In the genomic region with DNA sequence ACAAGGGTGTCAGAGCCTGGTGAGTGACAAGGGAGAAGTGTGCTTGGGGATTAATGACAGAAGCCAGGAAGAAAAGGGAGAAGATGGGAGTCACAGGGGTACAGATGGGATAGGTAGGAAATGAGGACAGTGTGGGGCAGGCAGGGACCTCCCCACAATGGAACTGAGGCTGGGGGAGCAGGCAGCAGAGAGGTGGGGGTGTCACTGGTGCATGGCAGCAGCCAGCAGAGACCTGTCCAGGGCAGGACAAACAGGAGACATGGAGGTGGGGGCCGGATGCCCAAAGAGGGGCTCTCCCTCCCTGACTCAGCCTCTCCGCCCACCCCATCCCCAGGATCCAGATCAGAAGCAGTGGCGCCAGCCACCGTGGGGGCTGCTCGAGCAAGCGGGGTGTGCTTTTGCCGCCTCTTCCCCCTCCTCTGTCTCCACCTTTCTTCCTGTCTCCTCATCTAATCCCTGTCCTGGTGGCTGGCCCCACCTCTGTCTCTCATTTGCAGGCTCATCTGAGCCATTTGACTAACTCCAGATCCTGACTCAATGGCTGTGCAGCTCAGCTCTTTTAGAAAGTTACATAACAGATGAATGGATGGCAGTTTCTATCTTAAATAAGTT, we compare ENCODE assay signal across 9 mouse cellular contexts. TPM values are rescaled to one million over a fixed set of nuclear protein-coding genes. Genes with fewer than 3 reads are reported as not detected.
DNase-seq lines count a peak whose midpoint lies in the region; ATAC-seq and TF ChIP-seq lines count a peak whose summit lies in the region.
"Had no signal": no experiment of that assay in that cellular context is flagged by ENCODE, and none has a peak within 500 bp of the region (broad histone marks: within the 10 kb centered on the region; RNA-seq: fewer than 3 reads in every experiment).

No protein-coding gene starts in this region.

- no peak overlapping the region for H3K4me3 ChIP-seq in C2C12 (ENCODE audit: insufficient read depth, poor library complexity, severe bottlenecking)
- no peak overlapping the region for H3K4me3 ChIP-seq in embryonic facial prominence, embryonic 13.5 days
- H3K4me3 ChIP-seq in midbrain, embryonic 13.5 days (replicated peaks) = no peak overlapping the region

- DNase-seq in heart, adult 11 months = peak; percentile 96
- no peak for DNase-seq in heart, postnatal 25 days (ENCODE audit: low spot score)
- peak; percentile 28 for DNase-seq in induced T-regulatory cell, adult 2 months (ENCODE audit: low read depth)
- no peak for DNase-seq in testis, postnatal 14 days (ENCODE audit: low spot score)
- no peak for DNase-seq in urinary bladder, postnatal 10 days (ENCODE audit: low spot score)

- peak overlapping the region; percentile 74 for H3K27ac ChIP-seq in embryonic facial prominence, embryonic 13.5 days
- no peak overlapping the region for H3K27ac ChIP-seq in midbrain, embryonic 13.5 days

- no peaks in the 10 kb centered on the region for H3K79me3 ChIP-seq in C2C12 (ENCODE audit: low read depth)

- H3K79me2 ChIP-seq in C2C12 (ENCODE audit: control insufficient read depth, insufficient read depth) = no peaks in the 10 kb centered on the region

- H3ac ChIP-seq in C2C12 (ENCODE audit: control insufficient read depth, insufficient read length, low read depth) = peak overlapping the region; percentile 6

- 4% methylated on average over 7 of the region's 7 CpGs for WGBS in embryonic facial prominence, embryonic 13.5 days
- WGBS in midbrain, embryonic 13.5 days = 5% methylated on average over 7 of the region's 7 CpGs

- no peaks in the 10 kb centered on the region for H3K27me3 ChIP-seq in C2C12 (ENCODE audit: control insufficient read depth, insufficient read depth, insufficient read length)
- no peaks in the 10 kb centered on the region for H3K27me3 ChIP-seq in embryonic facial prominence, embryonic 13.5 days
- no peaks in the 10 kb centered on the region for H3K27me3 ChIP-seq in midbrain, embryonic 13.5 days

- H3K4me1 ChIP-seq in embryonic facial prominence, embryonic 13.5 days = peaks cover 46% of the 10 kb centered on the region
- peaks cover 26% of the 10 kb centered on the region for H3K4me1 ChIP-seq in midbrain, embryonic 13.5 days (replicated peaks)

- no peak for TF ChIP-seq CTCF in C2C12 (IDR thresholded peaks at IDR 0.05; ENCODE audit: control insufficient read depth, insufficient read depth, insufficient read length)

- H3K36me3 ChIP-seq in C2C12 (ENCODE audit: control insufficient read depth, insufficient read depth) = peaks cover 30% of the 10 kb centered on the region
- H3K36me3 ChIP-seq in embryonic facial prominence, embryonic 13.5 days = peaks cover 36% of the 10 kb centered on the region
- peaks cover 42% of the 10 kb centered on the region for H3K36me3 ChIP-seq in midbrain, embryonic 13.5 days

- peak; percentile 45; the same call in 1 of the 2 replicates for ATAC-seq in embryonic facial prominence, embryonic 13.5 days (ENCODE audit: insufficient number of reproducible peaks, insufficient read depth, low FRiP score, low TSS enrichment, low read depth)
- ATAC-seq in midbrain, embryonic 13.5 days = peak; percentile 35

- H3K9ac ChIP-seq in embryonic facial prominence, embryonic 13.5 days = peak overlapping the region; percentile 64
- H3K9ac ChIP-seq in midbrain, embryonic 13.5 days (replicated peaks) = peak overlapping the region; percentile 58

- intact Hi-C loops in heart, postnatal 25 days (cut with DNase I) = no loop called here

- H3K9me3 ChIP-seq in embryonic facial prominence, embryonic 13.5 days = no peaks in the 10 kb centered on the region
- no peaks in the 10 kb centered on the region for H3K9me3 ChIP-seq in midbrain, embryonic 13.5 days

- H3K4me2 ChIP-seq in embryonic facial prominence, embryonic 13.5 days = peak overlapping the region; percentile 37
- peak overlapping the region; percentile 13; the same call in 1 of the 2 replicates for H3K4me2 ChIP-seq in midbrain, embryonic 13.5 days (replicated peaks)

TF ChIP-seq in C2C12, 6 proteins besides CTCF, POLR2A, EP300 and RAD21:
- TF ChIP-seq MAX (IDR thresholded peaks at IDR 0.05) = no peak
- no peak for TF ChIP-seq MYOG (IDR thresholded peaks at IDR 0.05; ENCODE audit: control insufficient read depth, extremely low read depth, insufficient read length)
- TF ChIP-seq MYOD1 (IDR thresholded peaks at IDR 0.05; ENCODE audit: control insufficient read depth, insufficient read length, low read depth) = no peak
- no peak for TF ChIP-seq CEBPB (IDR thresholded peaks at IDR 0.05; ENCODE audit: low read depth)
- no peak for TF ChIP-seq FOSL1 (IDR thresholded peaks at IDR 0.05; ENCODE audit: insufficient read depth, low read length, poor library complexity, severe bottlenecking)
- no peak for TF ChIP-seq USF1 (IDR thresholded peaks at IDR 0.05; ENCODE audit: low read depth)

RNA-seq across cellular contexts. Expression of a gene that starts 8.3 kb away (rescaled TPM):
- total RNA-seq in heart, postnatal 25 days (2021) = 10 to 100 TPM; 50.3 to 52.7 TPM
- 33.2 TPM for polyA plus RNA-seq in C2C12 (2012; fragmentation: generic; extraction: Trizol)
- polyA plus RNA-seq in embryonic facial prominence, embryonic 13.5 days (2015; fragmentation: Nextera tagmentation; extraction: Ambion mirVana) = 24.1 and 26.3 TPM in 2 replicates
- 29.9 and 35.9 TPM in 2 replicates for polyA plus RNA-seq in midbrain, embryonic 13.5 days (2015; fragmentation: Nextera tagmentation; extraction: Ambion mirVana)

RNA-seq across cellular contexts. Expression of a gene that starts 23.8 kb away (rescaled TPM):
- total RNA-seq in heart, postnatal 25 days (2021) = 10 to 100 TPM; 23.8 to 24.5 TPM
- 108 TPM for polyA plus RNA-seq in C2C12 (2012; fragmentation: generic; extraction: Trizol)
- polyA plus RNA-seq in embryonic facial prominence, embryonic 13.5 days (2015; fragmentation: Nextera tagmentation; extraction: Ambion mirVana) = 3.2 and 3.4 TPM in 2 replicates
- 0.59 and 1.2 TPM in 2 replicates for polyA plus RNA-seq in midbrain, embryonic 13.5 days (2015; fragmentation: Nextera tagmentation; extraction: Ambion mirVana)

RNA-seq across cellular contexts. Expression of a gene that starts 30.0 kb away (rescaled TPM):
- 10 to 100 TPM in 1 of 2 experiments, 1 to 10 TPM in 1; 8.3 to 10.9 TPM for total RNA-seq in heart, postnatal 25 days (2021)
- polyA plus RNA-seq in C2C12 (2012; fragmentation: generic; extraction: Trizol) = 33.0 TPM
- 25.9 and 26.4 TPM in 2 replicates for polyA plus RNA-seq in embryonic facial prominence, embryonic 13.5 days (2015; fragmentation: Nextera tagmentation; extraction: Ambion mirVana)
- 40.3 and 41.4 TPM in 2 replicates for polyA plus RNA-seq in midbrain, embryonic 13.5 days (2015; fragmentation: Nextera tagmentation; extraction: Ambion mirVana)

RNA-seq across cellular contexts. Expression of a gene that starts 35.7 kb away (rescaled TPM):
- total RNA-seq in heart, postnatal 25 days (2021) = not detected
- 0.18 TPM for polyA plus RNA-seq in C2C12 (2012; fragmentation: generic; extraction: Trizol)
- 3.4 and 3.8 TPM in 2 replicates for polyA plus RNA-seq in embryonic facial prominence, embryonic 13.5 days (2015; fragmentation: Nextera tagmentation; extraction: Ambion mirVana)
- 8.8 and 9.7 TPM in 2 replicates for polyA plus RNA-seq in midbrain, embryonic 13.5 days (2015; fragmentation: Nextera tagmentation; extraction: Ambion mirVana)
- total RNA-seq: gastrocnemius, postnatal 4 days had no signal

RNA-seq across cellular contexts. Expression of a gene that starts 43.9 kb away (rescaled TPM):
- total RNA-seq in heart, postnatal 25 days (2021) = 10 to 100 TPM; 77.8 TPM
- polyA plus RNA-seq in C2C12 (2012; fragmentation: generic; extraction: Trizol) = 84.0 TPM
- 68.4 and 72.9 TPM in 2 replicates for polyA plus RNA-seq in embryonic facial prominence, embryonic 13.5 days (2015; fragmentation: Nextera tagmentation; extraction: Ambion mirVana)
- polyA plus RNA-seq in midbrain, embryonic 13.5 days (2015; fragmentation: Nextera tagmentation; extraction: Ambion mirVana) = 53.5 and 56.2 TPM in 2 replicates

Comparison
In these comparisons a context has a peak if more than half of its experiments do, and no peak if none do; other contexts are left out.
1. DNase-seq: peak in heart, adult 11 months (single experiment) and induced T-regulatory cell, adult 2 months (single experiment); none in heart, postnatal 25 days (single experiment), testis, postnatal 14 days (single experiment) and urinary bladder, postnatal 10 days (single experiment).
2. RNA of a gene that starts 23.8 kb away (polyA plus RNA-seq): 108 TPM in C2C12 (single experiment); 3.2 to 3.4 TPM in embryonic facial prominence, embryonic 13.5 days and 0.59 to 1.2 TPM in midbrain, embryonic 13.5 days; every median in the first group is over 10 times any median in the second.